Mouse (Mus musculus): ENCODE results near the gene Morf4l1.

Gene Morf4l1

DNA sequence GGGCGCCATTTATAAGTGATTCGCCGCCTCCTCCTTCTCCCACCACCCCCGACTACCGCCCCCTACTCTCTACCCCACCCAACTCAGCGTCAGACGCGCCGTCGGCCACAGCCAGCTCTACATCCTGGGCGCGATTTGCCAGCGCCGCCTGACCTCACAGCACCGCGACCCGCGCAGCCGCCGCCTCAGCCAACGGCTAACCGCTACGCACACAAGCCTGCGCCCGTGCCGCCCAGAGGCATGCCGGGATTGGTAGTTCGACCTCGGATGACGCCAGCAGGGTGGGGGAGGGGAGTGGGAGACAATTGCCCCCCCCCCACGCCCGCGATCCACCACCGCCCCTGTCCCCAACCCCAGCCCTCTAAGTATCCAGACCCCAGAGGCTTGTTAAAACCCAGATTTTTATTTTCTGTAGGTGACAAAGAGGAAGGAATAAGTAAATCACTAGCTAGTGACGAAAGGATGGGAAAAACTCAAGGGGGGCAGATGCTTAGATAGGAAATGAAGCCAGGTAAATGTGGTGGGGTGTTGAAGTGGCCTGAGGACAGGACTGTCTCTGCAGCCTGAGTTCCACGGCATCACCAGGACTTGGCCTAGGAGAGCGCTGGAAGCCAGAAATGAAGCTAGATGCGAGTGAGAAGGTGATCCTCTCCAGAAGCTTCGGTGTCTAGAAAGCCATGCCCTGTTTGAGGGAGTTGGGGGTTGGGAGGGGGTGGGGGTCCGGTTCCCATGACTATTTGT is at the start of gene Morf4l1:
TSS of gene Morf4l1 (minus strand) at position 208 of the 741 bp plus-strand sequence.
- peak; percentile 96 for DNase-seq

GRCm38 (mm10) chr9:90163749-90164095 is 49.1 kb upstream of the Morf4l1 start:
- DNase-seq, result peak; percentile 53

- DNase-seq, result peak; percentile 48
Measured at GRCm38 (mm10) chr9:90162926-90163748, 48.6 kb upstream of the Morf4l1 start, which contains the start of gene Adamts7. Adamts7 (plus strand) TSS chr9:90163069.

- DNase-seq, result peak; percentile 72
Measured at GRCm38 (mm10) chr9:90162243-90162925, 47.8 kb upstream of the Morf4l1 start.

GRCm38 (mm10) chr9:90146869-90147268 is 32.3 kb upstream of the Morf4l1 start:
- no peak for DNase-seq

- peak; percentile 33 for DNase-seq
Measured at GRCm38 (mm10) chr9:90145788-90146187, 31.2 kb upstream of the Morf4l1 start.

- DNase-seq, result no peak
Measured at GRCm38 (mm10) chr9:90136678-90136965, 22.0 kb upstream of the Morf4l1 start.

DNA sequence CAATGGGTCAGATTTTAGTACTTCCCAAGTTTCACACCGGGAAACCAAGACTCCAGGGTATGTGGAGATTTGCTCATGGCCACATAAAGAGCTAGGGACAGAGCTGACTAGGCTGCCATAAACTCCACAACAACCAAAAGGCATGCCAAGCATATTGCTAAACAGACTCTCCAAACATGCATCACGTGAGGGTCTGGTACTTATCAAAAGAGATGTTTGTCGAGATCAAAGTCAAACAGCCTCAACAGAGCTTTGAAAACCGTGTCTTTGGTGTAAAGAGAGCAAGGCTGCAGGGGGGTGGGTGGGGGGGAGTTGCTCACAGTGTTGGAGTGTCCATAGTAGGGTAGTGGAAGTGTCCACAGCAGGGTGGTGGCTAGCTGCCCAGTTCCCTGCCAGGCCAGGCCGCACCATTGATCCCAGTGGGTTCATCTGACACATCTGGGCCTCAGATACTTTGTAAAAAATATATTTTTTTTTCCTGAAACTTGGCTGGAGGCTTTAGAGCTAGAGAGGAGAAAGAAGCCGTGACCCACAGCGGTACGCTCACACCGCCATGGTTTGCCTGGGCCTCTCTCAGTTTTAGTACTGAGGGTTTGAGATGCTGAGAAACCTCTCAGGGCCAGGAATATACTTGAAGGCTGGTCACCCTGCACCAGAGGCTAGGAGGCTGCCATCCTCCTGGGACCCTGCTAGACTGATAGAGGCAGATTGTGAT is 21.5 kb upstream of the Morf4l1 start:
- no peak for DNase-seq

DNA sequence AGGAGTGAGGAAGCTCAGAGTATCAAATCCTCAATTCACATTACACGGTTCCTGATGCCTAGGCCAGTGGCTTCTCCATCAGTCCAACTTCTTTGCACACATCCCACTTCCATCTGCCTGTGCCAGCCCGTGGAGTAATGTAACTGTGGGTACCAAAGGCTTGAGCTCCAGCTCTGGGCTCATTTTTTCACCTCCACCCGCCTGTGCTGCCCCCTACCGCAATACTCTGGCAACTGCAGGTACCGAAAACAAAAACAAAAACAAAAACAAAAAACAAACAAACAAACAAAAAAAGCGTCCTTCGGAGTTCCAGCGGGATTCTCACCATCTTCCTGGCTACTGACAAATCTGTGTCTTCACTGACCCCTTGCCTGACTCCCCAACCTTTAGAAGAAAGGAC is 20.9 kb upstream of the Morf4l1 start:
- DNase-seq, result no peak

- DNase-seq, result no peak
Measured at GRCm38 (mm10) chr9:90133562-90134355, 19.2 kb upstream of the Morf4l1 start.

DNA sequence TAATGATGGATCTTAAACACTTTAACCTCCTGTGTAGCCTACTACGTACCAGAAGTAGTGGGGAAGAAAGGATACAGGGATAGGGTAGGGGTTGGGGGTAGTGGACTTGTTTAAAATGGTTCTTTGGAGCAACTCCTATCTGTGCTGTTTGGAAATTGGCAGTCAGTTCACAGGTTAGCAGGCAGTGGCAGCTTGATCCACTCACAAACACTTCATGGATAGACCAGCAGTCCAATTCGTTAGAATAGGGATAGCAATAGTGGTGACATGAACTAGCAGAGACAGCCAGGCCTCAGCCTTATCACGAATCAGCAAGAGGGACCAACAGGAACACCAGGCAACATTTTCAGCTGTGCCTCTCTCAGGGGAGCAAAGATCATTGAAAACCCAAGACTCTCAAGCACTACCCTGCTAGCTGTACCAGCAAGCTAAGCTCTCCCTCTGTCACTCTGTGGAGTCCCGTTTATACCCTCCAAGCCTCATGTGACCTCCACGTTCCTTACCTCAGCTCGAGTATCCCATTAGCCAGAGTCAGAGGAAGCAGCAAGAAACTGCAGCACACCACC is 14.1 kb upstream of the Morf4l1 start:
- DNase-seq, result no peak

- no peak for DNase-seq
Measured at GRCm38 (mm10) chr9:90127146-90127545, 12.6 kb upstream of the Morf4l1 start.

GRCm38 (mm10) chr9:90126260-90127010 is 11.9 kb upstream of the Morf4l1 start:
- peak; percentile 85 for DNase-seq

- DNase-seq, result no peak
Measured at GRCm38 (mm10) chr9:90125416-90126099, 11.0 kb upstream of the Morf4l1 start.

- peak; percentile 34 for DNase-seq
Measured at GRCm38 (mm10) chr9:90124873-90125245, 10.3 kb upstream of the Morf4l1 start.

DNA sequence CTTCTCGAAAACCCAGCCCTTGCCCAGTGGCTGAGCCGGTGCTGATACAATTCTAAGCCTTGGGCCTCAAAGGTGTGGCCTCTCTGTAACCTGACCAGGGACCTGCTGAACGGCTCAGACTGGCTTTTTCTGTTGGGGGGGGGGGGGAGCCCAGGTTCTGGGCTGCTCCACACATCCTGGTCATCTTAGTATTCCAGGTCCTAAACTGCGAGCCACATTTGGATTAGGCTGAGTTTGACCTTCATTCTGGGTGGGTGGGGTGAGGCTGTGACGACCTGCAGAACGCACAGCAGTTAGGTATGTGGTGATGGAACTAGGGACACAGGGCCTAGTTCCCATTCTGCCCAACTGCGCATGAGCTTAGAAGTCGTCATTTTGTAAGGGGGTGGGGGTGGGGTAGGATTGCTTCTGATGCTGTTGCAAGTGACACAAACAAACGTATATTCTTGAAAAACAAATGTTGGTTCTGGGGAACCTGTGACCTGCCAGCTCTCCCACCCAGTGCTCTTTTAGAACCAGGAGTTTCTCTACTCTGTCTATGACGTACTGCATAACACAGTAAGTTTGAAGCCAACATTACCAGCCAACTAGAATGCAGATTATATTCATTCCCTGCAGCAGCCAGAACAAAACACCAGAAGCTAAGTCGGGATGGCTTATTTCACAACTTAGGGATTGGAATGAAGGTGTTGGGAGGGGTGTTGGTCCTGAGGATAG is 9.7 kb upstream of the Morf4l1 start:
- no peak for DNase-seq

DNA sequence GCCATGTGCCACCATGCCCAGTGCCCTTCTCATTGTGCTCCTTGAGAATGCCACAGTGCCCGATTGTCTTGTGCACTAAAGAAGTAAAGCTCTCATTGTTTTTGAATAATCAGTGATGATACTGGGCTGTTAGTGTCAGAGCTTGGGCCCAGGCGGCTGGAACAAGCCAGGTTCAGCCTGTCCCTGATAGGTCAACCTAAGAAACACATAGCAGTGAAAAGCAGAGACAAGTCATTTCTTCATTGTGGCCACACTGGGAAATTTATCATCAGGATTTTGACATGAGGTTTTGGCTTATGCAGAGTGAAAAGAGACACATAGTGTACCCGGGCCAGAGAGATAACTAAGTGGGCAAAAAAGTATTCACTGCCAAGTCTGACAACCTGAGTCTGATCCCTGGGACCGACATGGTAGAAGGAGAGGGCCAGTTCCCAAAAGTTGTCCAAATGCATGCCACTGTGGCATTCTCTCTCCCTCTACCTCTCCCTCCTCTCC is 7.7 kb upstream of the Morf4l1 start:
- DNase-seq, result no peak

DNA sequence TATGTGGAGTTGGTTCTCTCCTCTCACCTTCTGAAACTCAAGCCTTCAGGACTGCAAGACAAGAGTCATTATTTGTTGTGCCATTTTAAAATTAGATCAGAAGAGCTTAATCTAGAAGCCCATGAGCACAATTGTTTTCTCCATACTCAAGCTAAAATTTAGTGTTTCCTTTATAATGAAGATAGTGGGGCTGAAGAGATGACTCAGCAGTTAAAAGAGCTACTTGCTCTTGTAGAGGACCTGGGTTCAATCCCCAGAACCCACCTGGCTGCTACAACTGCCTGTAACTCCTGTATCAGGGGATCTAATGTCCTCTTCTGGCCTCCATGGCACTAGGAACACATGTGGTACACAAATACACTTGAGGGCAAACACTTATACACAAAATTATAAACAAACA is 2.7 kb upstream of the Morf4l1 start:
- DNase-seq, result no peak

DNA sequence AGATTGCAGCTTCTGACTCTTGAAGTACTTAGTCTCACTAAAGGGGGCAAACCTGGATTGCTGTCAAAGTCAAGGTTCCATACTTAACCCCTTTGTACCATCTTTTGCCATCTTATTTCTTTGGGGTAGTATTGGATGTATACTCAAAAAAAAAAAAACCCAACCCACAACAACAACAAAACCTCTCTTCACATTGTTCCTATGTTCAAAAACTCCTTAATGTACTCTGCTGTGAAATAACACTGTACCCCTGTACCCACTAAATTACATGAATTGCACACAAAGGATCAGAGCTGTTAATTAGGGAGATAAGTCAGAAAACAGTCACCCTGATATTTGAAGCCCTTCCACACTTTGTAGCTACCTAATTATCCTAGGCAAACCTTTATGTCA is 730 bp upstream of the Morf4l1 start:
- DNase-seq, result no peak
